Mouse (Mus musculus) lung, adult 10 weeks (tissue): ENCODE data around the gene Gpm6a. TPM values are rescaled to one million over a fixed set of nuclear protein-coding genes. Genes with fewer than 3 reads are reported as not detected.

Source experiments
- polyA plus RNA-seq: library from polyadenylated mRNA; stranded (reverse); fragments of 350-450 nt; fragmentation: Illumina TruSeq; extraction: RNeasy Lipid Tissue Mini Kit (QIAGEN cat#74804); gene quantifications from one replicate; pipeline ENCODE4 v1.2.3, GENCODE M21; 2014; ENCODE audit warnings: low read depth, low replicate concordance; ENCODE audit not compliant: insufficient read depth

Gene Gpm6a
- 33.4 TPM for polyA plus RNA-seq

DNA sequence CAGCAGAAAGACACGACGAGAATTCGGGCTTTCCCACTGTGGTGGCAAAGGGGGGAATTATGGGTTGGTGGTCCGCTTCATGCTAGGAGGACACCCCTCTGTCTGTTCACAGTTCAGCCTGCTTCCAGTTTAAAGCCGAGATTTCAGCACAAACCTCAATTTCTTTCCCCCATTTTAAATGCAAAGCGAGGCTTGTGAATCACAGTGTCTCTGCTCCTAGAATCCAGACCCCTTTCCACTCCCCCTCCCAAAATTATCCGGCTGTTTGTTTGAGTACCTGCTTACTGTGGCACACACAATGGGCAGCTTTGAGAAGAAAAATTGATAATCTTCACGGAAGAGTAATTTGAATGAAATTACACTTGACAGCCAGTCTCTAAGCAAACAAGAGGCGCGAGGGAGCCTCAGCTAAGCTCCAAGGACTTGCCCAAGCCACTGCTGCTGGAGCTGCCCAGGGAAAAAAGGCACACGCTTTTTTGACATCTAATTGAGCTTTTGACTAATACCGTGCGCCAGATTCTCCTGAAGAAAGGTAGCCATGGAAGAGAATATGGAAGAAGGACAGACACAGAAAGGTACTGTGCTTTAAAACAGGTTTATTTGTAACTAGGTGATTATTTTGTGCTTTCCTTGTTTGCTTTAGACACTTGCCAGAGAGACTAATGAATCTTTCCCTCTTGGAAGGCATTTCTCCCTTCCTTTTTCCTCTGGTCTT is at the start of gene Gpm6a:
Gene Gpm6a, plus strand, starts transcription at position 103 of the 715 bp plus-strand sequence.

Other genes with a start within 250 kb of the Gpm6a start
- not detected for gene Wdr17, start 67.7 kb upstream of the Gpm6a start, polyA plus RNA-seq